Mouse (Mus musculus): Measurements from ENCODE around the gene Tex14. TPM values are rescaled to one million over a fixed set of nuclear protein-coding genes. Genes with fewer than 3 reads are reported as not detected.
"Not testable (repeated sequence)": the region's sequence is repeated elsewhere in the genome, so short reads cannot be mapped to it uniquely, and the experiment has no call there.

The Tex14 gene
- total RNA-seq, 2 experiments from 2014 or later = 0.15 to 0.23 TPM

GRCm38 (mm10) chr11:87470807-87471698, 66.2 kb downstream of the Tex14 start:
- peak; percentile 40 to 62 for DNase-seq (ENCODE audit: low spot score in 2 of 2)

GRCm38 (mm10) chr11:87471699-87471997, 66.8 kb downstream of the Tex14 start:
- DNase-seq (ENCODE audit: low spot score in 2 of 2) = not testable (repeated sequence)

- not testable (repeated sequence) for DNase-seq (ENCODE audit: low spot score in 2 of 2)
These were observed 67.2 kb downstream of the Tex14 start for GRCm38 (mm10) chr11:87472058-87472457.

GRCm38 (mm10) chr11:87479172-87479571, 74.3 kb downstream of the Tex14 start:
- DNase-seq (ENCODE audit: low spot score in 2 of 2) = not testable (repeated sequence)

- no peak for DNase-seq (ENCODE audit: low spot score in 2 of 2)
These were observed 79.0 kb downstream of the Tex14 start for GRCm38 (mm10) chr11:87483796-87484326.

- DNase-seq (ENCODE audit: low spot score in 2 of 2) = no peak
These were observed 84.1 kb downstream of the Tex14 start for GRCm38 (mm10) chr11:87488948-87489347.

GRCm38 (mm10) chr11:87504690-87505214, 99.9 kb downstream of the Tex14 start:
- DNase-seq (ENCODE audit: low spot score in 2 of 2) = peak in 1 of 2 experiments; percentile 22

- no peak for DNase-seq (ENCODE audit: low spot score in 2 of 2)
These were observed 101.6 kb downstream of the Tex14 start for GRCm38 (mm10) chr11:87506502-87506901.

- no peak for DNase-seq (ENCODE audit: low spot score in 2 of 2)
These were observed 102.2 kb downstream of the Tex14 start for GRCm38 (mm10) chr11:87507043-87507442.

GRCm38 (mm10) chr11:87519260-87519659, 114.4 kb downstream of the Tex14 start:
- peak in 1 of 2 experiments; percentile 26 for DNase-seq (ENCODE audit: low spot score in 2 of 2)

- no peak for DNase-seq (ENCODE audit: low spot score in 2 of 2)
These were observed 118.6 kb downstream of the Tex14 start for GRCm38 (mm10) chr11:87523466-87523865.

GRCm38 (mm10) chr11:87523967-87524366, 119.1 kb downstream of the Tex14 start:
- DNase-seq (ENCODE audit: low spot score in 2 of 2) = no peak

GRCm38 (mm10) chr11:87524780-87525179, 119.9 kb downstream of the Tex14 start:
- no peak for DNase-seq (ENCODE audit: low spot score in 2 of 2)

GRCm38 (mm10) chr11:87527364-87527763, 122.5 kb downstream of the Tex14 start:
- DNase-seq (ENCODE audit: low spot score in 2 of 2) = no peak

- DNase-seq (ENCODE audit: low spot score in 2 of 2) = no peak
These were observed 123.1 kb downstream of the Tex14 start for GRCm38 (mm10) chr11:87527990-87528389.

GRCm38 (mm10) chr11:87531695-87532094, 126.8 kb downstream of the Tex14 start:
- no peak for DNase-seq (ENCODE audit: low spot score in 2 of 2)

GRCm38 (mm10) chr11:87542285-87542684, 137.4 kb downstream of the Tex14 start:
- no peak for DNase-seq (ENCODE audit: low spot score in 2 of 2)

- no peak for DNase-seq (ENCODE audit: low spot score in 2 of 2)
These were observed 138.0 kb downstream of the Tex14 start for GRCm38 (mm10) chr11:87542906-87543305.

GRCm38 (mm10) chr11:87553342-87553741, 148.5 kb downstream of the Tex14 start:
- no peak for DNase-seq (ENCODE audit: low spot score in 2 of 2)

GRCm38 (mm10) chr11:87554386-87554785, 149.5 kb downstream of the Tex14 start:
- DNase-seq (ENCODE audit: low spot score in 2 of 2) = no peak

GRCm38 (mm10) chr11:87555106-87555703, 150.3 kb downstream of the Tex14 start:
- no peak for DNase-seq (ENCODE audit: low spot score in 2 of 2)

- no peak for DNase-seq (ENCODE audit: low spot score in 2 of 2)
These were observed 156.3 kb downstream of the Tex14 start for GRCm38 (mm10) chr11:87561208-87561607.
